Mouse (Mus musculus) embryo, embryonic 11.5 days (tissue): ENCODE results near the gene Olfr447.
A peak's percentile ranks its signal among the peaks of the same experiment; 100 is the strongest.

Experiments
- DNase-seq: peaks from one replicate; pipeline ENCODE4 v3.0.0-alpha.2; 2012; ENCODE audit warnings: low read depth, low spot score

The Olfr447 gene

GRCm38 (mm10) chr6:42908578-42908977, at the start of gene Olfr447:
Gene Olfr447 (plus strand): TSS chr6:42908878.
- no peak for DNase-seq

GRCm38 (mm10) chr6:42860222-42860819, 48.4 kb upstream of the Olfr447 start:
- DNase-seq = peak; percentile 57

- no peak for DNase-seq
Observed at GRCm38 (mm10) chr6:42869695-42870094, 39.0 kb upstream of the Olfr447 start.

GRCm38 (mm10) chr6:42876323-42876722, 32.4 kb upstream of the Olfr447 start:
- no peak for DNase-seq

- DNase-seq = no peak
Observed at GRCm38 (mm10) chr6:42890141-42890540, 18.5 kb upstream of the Olfr447 start, which contains the start of gene Olfr448. Gene Olfr448 (plus strand): TSS chr6:42890441.

- DNase-seq = no peak
Observed at GRCm38 (mm10) chr6:42900345-42900744, 8.3 kb upstream of the Olfr447 start.

GRCm38 (mm10) chr6:42921077-42921476, 12.4 kb downstream of the Olfr447 start, which contains the start of gene Olfr446:
Gene Olfr446 (plus strand): TSS chr6:42921377.
- DNase-seq = no peak

- DNase-seq = no peak
Observed at GRCm38 (mm10) chr6:42948767-42949166, 40.1 kb downstream of the Olfr447 start, which contains the start of gene Olfr444. Gene Olfr444 (plus strand): TSS chr6:42949067.
